Mouse (Mus musculus) CH12.LX (cell line): Measurements from ENCODE around the gene Ppfia3. TPM values are rescaled to one million over a fixed set of nuclear protein-coding genes. Genes with fewer than 3 reads are reported as not detected.

Source experiments
- DNase-seq: peaks from one replicate; pipeline ENCODE4 v3.0.0-alpha.2; 2013; ENCODE audit errors: extremely low read depth
- H3K27ac ChIP-seq: 2 replicates; pipeline ENCODE4 v1.5.1; 2012; ENCODE audit warnings: low read depth, mild to moderate bottlenecking, control low read depth, moderate library complexity; ENCODE audit not compliant: insufficient read depth
- H3K27me3 ChIP-seq: replicated peaks from 2 replicates; pipeline ENCODE3; 2012; ENCODE audit warnings: inconsistent platforms
- H3K36me3 ChIP-seq, 2 experiments: replicated peaks in 1 of 2; 2 replicates each; pipeline versions ENCODE3 to v1.6.1; 2012; ENCODE audit warnings: inconsistent platforms in 1 of 2, low read length in 1 of 2, mild to moderate bottlenecking in 1 of 2, mixed read lengths in 1 of 2, moderate library complexity in 1 of 2; ENCODE audit not compliant: control insufficient read depth in 1 of 2, insufficient read depth in 1 of 2
- H3K4me1 ChIP-seq, 2 experiments: 2 replicates each; pipeline ENCODE4 v1.6.1; 2012; ENCODE audit warnings: inconsistent platforms in 1 of 2, moderate library complexity in 1 of 2; ENCODE audit not compliant: insufficient read depth in 2 of 2, control insufficient read depth in 1 of 2
- H3K4me2 ChIP-seq: 2 replicates; pipeline ENCODE4 v1.6.1; 2012; ENCODE audit warnings: low read depth, mild to moderate bottlenecking, control low read depth; ENCODE audit not compliant: poor library complexity, insufficient read depth, severe bottlenecking
- H3K4me3 ChIP-seq, 3 experiments: fragments of 150-350 bp in 1 of 3; sonication (generic) in 1 of 3; replicated peaks in 1 of 3; 2 replicates each; pipeline versions ENCODE3 to v1.5.1; 2011 to 2012; ENCODE audit warnings: low read depth in 2 of 3, low read length in 2 of 3, mild to moderate bottlenecking in 2 of 3, moderate library complexity in 2 of 3, control low read depth in 1 of 3, improper control_type of control experiment in 1 of 3, inconsistent platforms in 1 of 3, mixed read lengths in 1 of 3; ENCODE audit not compliant: poor library complexity in 1 of 3
- H3K79me2 ChIP-seq: replicated peaks from 2 replicates; pipeline ENCODE4 v1.6.1; 2012; ENCODE audit warnings: mild to moderate bottlenecking, moderate library complexity; ENCODE audit not compliant: control insufficient read depth, poor library complexity, insufficient read depth, severe bottlenecking; ENCODE audit errors: extremely low read depth
- H3K9ac ChIP-seq: 2 replicates; pipeline ENCODE4 v1.6.1; 2012; ENCODE audit warnings: low read depth, mild to moderate bottlenecking, control low read depth, moderate library complexity; ENCODE audit not compliant: insufficient read depth
- H3K9me3 ChIP-seq: replicated peaks from 2 replicates; pipeline ENCODE3; 2012; ENCODE audit warnings: low read length, inconsistent platforms, mixed read lengths
- CHD1 ChIP-seq: IDR thresholded peaks from 2 replicates; pipeline ENCODE4 v1.6.1; 2012; ENCODE audit warnings: low read depth, low read length, improper control_type of control experiment, inconsistent platforms
- CHD2 ChIP-seq: IDR thresholded peaks from 2 replicates; pipeline ENCODE4 v1.6.1; 2011; ENCODE audit warnings: low read length, improper control_type of control experiment
- CTCF ChIP-seq, 2 experiments: IDR thresholded peaks in 1 of 2; conservative IDR thresholded peaks in 1 of 2; 2 replicates each; pipeline ENCODE4 v1.5.1; 2011 to 2012; ENCODE audit warnings: low read depth in 2 of 2, low read length in 2 of 2, improper control_type of control experiment in 1 of 2, inconsistent platforms in 1 of 2, mild to moderate bottlenecking in 1 of 2, moderate library complexity in 1 of 2
- ELF1 ChIP-seq: IDR thresholded peaks from 2 replicates; pipeline ENCODE4 v1.6.1; 2014; ENCODE audit warnings: low read depth, mild to moderate bottlenecking, inconsistent platforms, low read length, improper control_type of control experiment
- ETS1 ChIP-seq: conservative IDR thresholded peaks from 2 replicates; pipeline ENCODE4 v1.6.1; 2012; ENCODE audit warnings: low read depth, mild to moderate bottlenecking, inconsistent platforms, low read length, improper control_type of control experiment, moderate library complexity
- GABPA ChIP-seq: IDR thresholded peaks from 2 replicates; pipeline ENCODE4 v1.6.1; 2012; ENCODE audit warnings: low read depth, low read length, improper control_type of control experiment, inconsistent platforms; ENCODE audit not compliant: insufficient replicate concordance
- HCFC1 ChIP-seq: IDR thresholded peaks from 2 replicates; pipeline ENCODE4 v1.6.1; 2012; ENCODE audit warnings: low read depth, mild to moderate bottlenecking, inconsistent platforms, low read length, improper control_type of control experiment
- IRF4 ChIP-seq: IDR thresholded peaks from 2 replicates; pipeline ENCODE4 v1.6.1; 2014; ENCODE audit warnings: low read depth, mild to moderate bottlenecking, inconsistent platforms, low read length, improper control_type of control experiment
- JUND ChIP-seq: conservative IDR thresholded peaks from 2 replicates; pipeline ENCODE4 v1.6.1; 2011; ENCODE audit warnings: low read depth, low read length, improper control_type of control experiment
- MAFK ChIP-seq: IDR thresholded peaks from 2 replicates; pipeline ENCODE4 v1.6.1; 2011; ENCODE audit warnings: low read length, improper control_type of control experiment; ENCODE audit not compliant: insufficient replicate concordance
- MAZ ChIP-seq: IDR thresholded peaks from 2 replicates; pipeline ENCODE4 v1.6.1; 2012; ENCODE audit warnings: low read depth, mild to moderate bottlenecking, inconsistent platforms, low read length, improper control_type of control experiment, moderate library complexity
- MEF2A ChIP-seq: IDR thresholded peaks from 2 replicates; pipeline ENCODE4 v1.6.1; 2014; ENCODE audit warnings: low read depth, mild to moderate bottlenecking, inconsistent platforms, low read length, improper control_type of control experiment, borderline replicate concordance
- MXI1 ChIP-seq: IDR thresholded peaks from 2 replicates; pipeline ENCODE4 v1.6.1; 2011; ENCODE audit warnings: mild to moderate bottlenecking, low read depth, low read length, improper control_type of control experiment
- NELFE ChIP-seq: IDR thresholded peaks from 2 replicates; pipeline ENCODE4 v1.6.1; 2011; ENCODE audit warnings: low read depth, low read length, improper control_type of control experiment
- NRF1 ChIP-seq: IDR thresholded peaks from 2 replicates; pipeline ENCODE4 v1.6.1; 2014; ENCODE audit warnings: low read depth, mild to moderate bottlenecking, inconsistent platforms, low read length, improper control_type of control experiment, moderate library complexity
- PAX5 ChIP-seq: IDR thresholded peaks from 2 replicates; pipeline ENCODE4 v1.6.1; 2012; ENCODE audit warnings: low read length, inconsistent platforms, mixed read lengths
- POLR2A ChIP-seq: IDR thresholded peaks from 2 replicates; pipeline ENCODE4 v1.6.1; 2011; ENCODE audit warnings: low read depth, mild to moderate bottlenecking, improper control_type of control experiment, low read length
- RAD21 ChIP-seq: IDR thresholded peaks from 2 replicates; pipeline ENCODE4 v1.6.1; 2011; ENCODE audit warnings: low read depth, mild to moderate bottlenecking, low read length, improper control_type of control experiment, moderate library complexity
- RCOR1 ChIP-seq: conservative IDR thresholded peaks from 2 replicates; pipeline ENCODE4 v1.6.1; 2012; ENCODE audit warnings: low read depth, mild to moderate bottlenecking, inconsistent platforms, low read length, improper control_type of control experiment
- SIN3A ChIP-seq: IDR thresholded peaks from 2 replicates; pipeline ENCODE4 v1.6.1; 2012; ENCODE audit warnings: low read length, improper control_type of control experiment, inconsistent platforms
- SMC3 ChIP-seq: IDR thresholded peaks from 2 replicates; pipeline ENCODE4 v1.6.1; 2011; ENCODE audit warnings: low read depth, low read length, improper control_type of control experiment
- TBP ChIP-seq: conservative IDR thresholded peaks from 2 replicates; pipeline ENCODE4 v1.6.1; 2011; ENCODE audit warnings: low read depth, low read length, improper control_type of control experiment
- TCF12 ChIP-seq: IDR thresholded peaks from 2 replicates; pipeline ENCODE4 v1.6.1; 2014; ENCODE audit warnings: low read depth, mild to moderate bottlenecking, inconsistent platforms, low read length, improper control_type of control experiment
- ZC3H11A ChIP-seq: IDR thresholded peaks from 2 replicates; pipeline ENCODE4 v1.6.1; 2012; ENCODE audit warnings: low read depth, mild to moderate bottlenecking, inconsistent platforms, low read length, improper control_type of control experiment
- ZKSCAN1 ChIP-seq: IDR thresholded peaks from 2 replicates; pipeline ENCODE4 v1.6.1; 2012; ENCODE audit warnings: low read depth, inconsistent platforms, low read length, improper control_type of control experiment, borderline replicate concordance
- ZMIZ1 ChIP-seq: IDR thresholded peaks from 2 replicates; pipeline ENCODE4 v1.6.1; 2012; ENCODE audit warnings: low read depth, mild to moderate bottlenecking, inconsistent platforms, low read length, improper control_type of control experiment
- ZNF384 ChIP-seq: IDR thresholded peaks from 2 replicates; pipeline ENCODE4 v1.6.1; 2012; ENCODE audit warnings: low read depth, low read length, improper control_type of control experiment, inconsistent platforms
- dilution Hi-C: fragments of 300-500 bp; cut with MboI; formaldehyde crosslinking; loops from 2 replicates; pipeline ENCODE4 v1.14.3; 2020; ENCODE audit warnings: low sequenced_read_pairs; ENCODE audit not compliant: extremely low pct_unique_long_range_greater_than_20kb, extremely low pct_ligation_motif_present
- in situ Hi-C: fragments of 300-500 bp; cut with MboI; formaldehyde crosslinking; loops from 3 replicates; pipeline ENCODE4 v1.14.3; 2019; ENCODE audit warnings: low sequenced_read_pairs, low pct_ligation_motif_present, low pct_unique_long_range_greater_than_20kb, mixed read lengths
- polyA plus RNA-seq: library from polyadenylated mRNA; unstranded; fragments of >175 nt; gene quantifications from 2 replicates; pipeline ENCODE4 v1.2.1, GENCODE M21; 2012; ENCODE audit warnings: low read depth; ENCODE audit not compliant: insufficient read length
- total RNA-seq, 2 experiments: library from RNA; depleted of rRNA; stranded (reverse); fragments of 300-350 nt in 1 of 2; fragments of >200 nt in 1 of 2; gene quantifications; 2 replicates each; pipeline ENCODE4 v1.2.3; 2012 to 2014

The Ppfia3 gene
- total and polyA plus RNA-seq, 3 experiments, result 0.21 to 1.9 (median 0.61) TPM

DNA sequence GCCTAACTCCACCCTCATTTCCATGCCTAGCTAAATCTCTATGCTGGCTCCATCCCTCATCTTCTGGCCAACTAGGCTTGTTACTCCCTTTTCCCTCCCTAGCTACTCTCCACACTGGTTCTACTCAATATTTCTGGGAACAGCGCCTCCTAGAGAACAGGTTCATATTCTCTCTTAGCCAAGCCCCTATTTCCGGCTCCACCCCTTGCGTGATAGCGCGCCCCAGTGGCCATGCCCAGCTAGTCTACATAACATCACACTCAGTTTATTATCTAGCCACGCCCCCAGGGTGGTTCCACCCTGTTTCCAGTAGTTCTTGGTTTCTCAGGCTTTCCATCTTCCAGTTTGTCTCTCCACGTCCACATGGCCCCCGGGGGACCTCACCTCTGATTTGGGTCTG lies 25.5 kb downstream of the Ppfia3 start:
- Histone ChIP-seq H3K4me3 (no peak overlapping the region), H3K36me3 (no peaks in the 10 kb centered on the region), H3K79me2 (no peaks in the 10 kb centered on the region), H3K4me2 (peak overlapping the region; percentile 86), H3K27ac (no peak overlapping the region), H3K4me1 (peaks cover 30 to 52% of the 10 kb centered on the region in 2 experiments), H3K9me3 (no peaks in the 10 kb centered on the region), H3K27me3 (peaks cover 54% of the 10 kb centered on the region), H3K9ac (no peak overlapping the region)
- peak; percentile 82 for DNase-seq
- TF ChIP-seq CHD2 (no peak), IRF4 (peak; percentile 47; the same call in 1 of the 2 replicates), SIN3A (peak; percentile 45; the same call in 1 of the 2 replicates), MEF2A (peak; percentile 50; the same call in 1 of the 2 replicates), ZKSCAN1 (no peak), TBP (no peak), PAX5 (no peak), ZNF384 (no peak), CTCF (conservative IDR thresholded peaks at IDR 0.05 in 1 of 2, IDR thresholded peaks at IDR 0.05 in 1 of 2; ENCODE audit: low read depth in 2 of 2, low read length in 2 of 2) (peak; percentile 43 to 98), JUND (no peak), ZC3H11A (no peak), ELF1 (peak; percentile 82), POLR2A (0 out of 2 replicates have a peak, but pooled peaks have one; percentile 24), MXI1 (no peak), RCOR1 (no peak), MAZ (0 out of 2 replicates have a peak, but pooled peaks have one; percentile 53), SMC3 (peak; percentile 69), HCFC1 (peak; percentile 49; the same call in 1 of the 2 replicates), RAD21 (peak; percentile 53), CHD1 (no peak), NELFE (peak; percentile 62; the same call in 1 of the 2 replicates), ETS1 (no peak), GABPA (no peak), MAFK (no peak), NRF1 (no peak), TCF12 (peak; percentile 66; the same call in 1 of the 2 replicates), ZMIZ1 (no peak)
- dilution Hi-C loops (no loop called here), in situ Hi-C loops (no loop called here)
